Mouse (Mus musculus): ENCODE data around the gene Asrgl1. TPM values are rescaled to one million over a fixed set of nuclear protein-coding genes. Genes with fewer than 3 reads are reported as not detected.
A peak's percentile ranks its signal among the peaks of the same experiment; 100 is the strongest.
"Not testable (repeated sequence)": the region's sequence is repeated elsewhere in the genome, so short reads cannot be mapped to it uniquely, and the experiment has no call there.

The Asrgl1 gene
- total and polyA plus RNA-seq, 3 experiments: 8.8 to 31.1 (median 28.2) TPM

GRCm38 (mm10) chr19:9134746-9135511, 507 bp downstream of the Asrgl1 start:
- intact Hi-C loops (cut with DNase I): no loop called here
- no peaks in the 10 kb centered on the region for H3K79me2 ChIP-seq (replicated peaks; ENCODE audit: control insufficient read depth, insufficient read depth, low read length)
- peak overlapping the region; percentile 83 for H3K9ac ChIP-seq (ENCODE audit: low read depth, low read length)
- H3K4me3 ChIP-seq: peak overlapping the region; percentile 78
- peak; percentile 27 to 40 for DNase-seq
- 0 out of 2 replicates have a peak, but pooled peaks cover 2% of the 10 kb centered on the region for H3K4me1 ChIP-seq (ENCODE audit: control insufficient read depth, insufficient read depth, low read length)
- H3K27ac ChIP-seq: peak overlapping the region; percentile 79
- no peak for TF ChIP-seq CTCF (IDR thresholded peaks at IDR 0.05)
- no peak for TF ChIP-seq POLR2A (IDR thresholded peaks at IDR 0.05; ENCODE audit: insufficient read depth, low read depth, low read length)
- TF ChIP-seq EP300 (IDR thresholded peaks at IDR 0.05; ENCODE audit: insufficient read depth, low read depth, low read length): no peak
- H3K36me3 ChIP-seq (ENCODE audit: control insufficient read depth, insufficient read depth, low read length): peaks cover 5% of the 10 kb centered on the region
- WGBS: 1% methylated on average over 37 of the region's 37 CpGs
- no peaks in the 10 kb centered on the region for H3K27me3 ChIP-seq (ENCODE audit: control insufficient read depth, insufficient read depth, low read length)

GRCm38 (mm10) chr19:9129996-9130395, 5.4 kb downstream of the Asrgl1 start:
- WGBS: 35% methylated on average over 1 of the region's 1 CpGs
- H3K27ac ChIP-seq: no peak overlapping the region
- no peak for TF ChIP-seq EP300 (IDR thresholded peaks at IDR 0.05; ENCODE audit: insufficient read depth, low read depth, low read length)
- no peak for TF ChIP-seq CTCF (IDR thresholded peaks at IDR 0.05)
- no peak for TF ChIP-seq POLR2A (IDR thresholded peaks at IDR 0.05; ENCODE audit: insufficient read depth, low read depth, low read length)
- H3K36me3 ChIP-seq (ENCODE audit: control insufficient read depth, insufficient read depth, low read length): peaks cover 10% of the 10 kb centered on the region
- DNase-seq: no peak
- no peak overlapping the region for H3K9ac ChIP-seq (ENCODE audit: low read depth, low read length)
- H3K4me3 ChIP-seq: no peak overlapping the region
- H3K79me2 ChIP-seq (replicated peaks; ENCODE audit: control insufficient read depth, insufficient read depth, low read length): no peaks in the 10 kb centered on the region
- H3K27me3 ChIP-seq (ENCODE audit: control insufficient read depth, insufficient read depth, low read length): no peaks in the 10 kb centered on the region
- peaks cover 2% of the 10 kb centered on the region; the same call in 1 of the 2 replicates for H3K4me1 ChIP-seq (ENCODE audit: control insufficient read depth, insufficient read depth, low read length)
- intact Hi-C loops (cut with DNase I): no loop called here

- 67% methylated on average over 4 of the region's 4 CpGs for WGBS
- H3K79me2 ChIP-seq (replicated peaks; ENCODE audit: control insufficient read depth, insufficient read depth, low read length): no peaks in the 10 kb centered on the region
- H3K36me3 ChIP-seq (ENCODE audit: control insufficient read depth, insufficient read depth, low read length): peaks cover 10% of the 10 kb centered on the region
- no peaks in the 10 kb centered on the region for H3K27me3 ChIP-seq (ENCODE audit: control insufficient read depth, insufficient read depth, low read length)
- no peak for TF ChIP-seq POLR2A (IDR thresholded peaks at IDR 0.05; ENCODE audit: insufficient read depth, low read depth, low read length)
- TF ChIP-seq EP300 (IDR thresholded peaks at IDR 0.05; ENCODE audit: insufficient read depth, low read depth, low read length): no peak
- no peak for TF ChIP-seq CTCF (IDR thresholded peaks at IDR 0.05)
- no peak overlapping the region for H3K9ac ChIP-seq (ENCODE audit: low read depth, low read length)
- H3K4me1 ChIP-seq (ENCODE audit: control insufficient read depth, insufficient read depth, low read length): no peaks in the 10 kb centered on the region; the same call in 1 of the 2 replicates
- intact Hi-C loops (cut with DNase I): no loop called here
- no peak for DNase-seq
- H3K4me3 ChIP-seq: no peak overlapping the region
- H3K27ac ChIP-seq: no peak overlapping the region
These were observed 6.8 kb downstream of the Asrgl1 start for GRCm38 (mm10) chr19:9128499-9129194.

- H3K36me3 ChIP-seq (ENCODE audit: control insufficient read depth, insufficient read depth, low read length); H3K9ac ChIP-seq (ENCODE audit: low read depth, low read length); H3K27me3 ChIP-seq (ENCODE audit: control insufficient read depth, insufficient read depth, low read length); H3K4me3 ChIP-seq; intact Hi-C loops (cut with DNase I); H3K4me1 ChIP-seq (ENCODE audit: control insufficient read depth, insufficient read depth, low read length); DNase-seq; H3K79me2 ChIP-seq (replicated peaks; ENCODE audit: control insufficient read depth, insufficient read depth, low read length); H3K27ac ChIP-seq: not testable (repeated sequence)
- 93% methylated on average over 2 of the region's 2 CpGs for WGBS
These were observed 11.4 kb downstream of the Asrgl1 start for GRCm38 (mm10) chr19:9123986-9124385.

GRCm38 (mm10) chr19:9122390-9122789, 13.0 kb downstream of the Asrgl1 start:
- Histone ChIP-seq H3K36me3 (ENCODE audit: control insufficient read depth, insufficient read depth, low read length) (no peaks in the 10 kb centered on the region; the same call in 1 of the 2 replicates), H3K4me1 (ENCODE audit: control insufficient read depth, insufficient read depth, low read length) (no peaks in the 10 kb centered on the region), H3K9ac (ENCODE audit: low read depth, low read length) (no peak overlapping the region), H3K79me2 (replicated peaks; ENCODE audit: control insufficient read depth, insufficient read depth, low read length) (no peaks in the 10 kb centered on the region), H3K27ac (no peak overlapping the region), H3K4me3 (no peak overlapping the region), H3K27me3 (ENCODE audit: control insufficient read depth, insufficient read depth, low read length) (no peaks in the 10 kb centered on the region)
- intact Hi-C loops (cut with DNase I): no loop called here
- WGBS: 86% methylated on average over 1 of the region's 1 CpGs
- DNase-seq: no peak
- TF ChIP-seq POLR2A (IDR thresholded peaks at IDR 0.05; ENCODE audit: insufficient read depth, low read depth, low read length) (no peak), CTCF (IDR thresholded peaks at IDR 0.05) (no peak), EP300 (IDR thresholded peaks at IDR 0.05; ENCODE audit: insufficient read depth, low read depth, low read length) (no peak)

Data from heart, adult 2 months (tissue).